Mouse (Mus musculus) forebrain, postnatal 0 days (tissue): Measurements from ENCODE around the gene Slc25a16. TPM values are rescaled to one million over a fixed set of nuclear protein-coding genes. Genes with fewer than 3 reads are reported as not detected.

Experiments
- ATAC-seq: fragments of 200-750 bp; cut with Nextera tagmentation; 2 replicates; pipeline ENCODE4 v1.8.0; 2017; ENCODE audit warnings: mild to moderate bottlenecking, moderate library complexity
- DNase-seq: peaks from one replicate; pipeline ENCODE4 v3.0.0-alpha.2; 2015
- H3K27ac ChIP-seq: fragments of 300-500 bp; sonication (generic); 2 replicates; pipeline ENCODE4 v1.5.1; 2014; ENCODE audit warnings: low read depth, mild to moderate bottlenecking, antibody characterized with exemption, low read length, moderate library complexity, mixed read lengths
- H3K27me3 ChIP-seq: fragments of 300-500 bp; sonication (generic); 2 replicates; pipeline ENCODE4 v1.6.1; 2014; ENCODE audit warnings: mild to moderate bottlenecking, low read length, mixed read lengths; ENCODE audit not compliant: insufficient read depth
- H3K36me3 ChIP-seq: fragments of 300-500 bp; sonication (generic); 2 replicates; pipeline ENCODE4 v1.6.1; 2014; ENCODE audit warnings: mild to moderate bottlenecking, moderate library complexity; ENCODE audit not compliant: insufficient read depth
- H3K4me1 ChIP-seq: fragments of 300-500 bp; sonication (generic); 2 replicates; pipeline ENCODE4 v1.6.1; 2014; ENCODE audit warnings: antibody characterized with exemption; ENCODE audit not compliant: insufficient read depth
- H3K4me2 ChIP-seq: fragments of 300-500 bp; sonication (generic); 2 replicates; pipeline ENCODE4 v1.6.1; 2014; ENCODE audit warnings: low read depth, mild to moderate bottlenecking, moderate library complexity
- H3K4me3 ChIP-seq: fragments of 300-500 bp; sonication (generic); 2 replicates; pipeline ENCODE4 v1.5.1; 2014; ENCODE audit warnings: low read depth, low read length, mixed read lengths
- H3K9ac ChIP-seq: fragments of 300-500 bp; sonication (generic); 2 replicates; pipeline ENCODE4 v1.6.1; 2014; ENCODE audit warnings: mild to moderate bottlenecking
- H3K9me3 ChIP-seq: fragments of 300-500 bp; sonication (generic); 2 replicates; pipeline ENCODE4 v1.6.1; 2016; ENCODE audit warnings: low read length
- CTCF ChIP-seq: sonication (generic); IDR thresholded peaks from 2 replicates; pipeline ENCODE4 v1.5.1; 2016; ENCODE audit warnings: antibody characterized with exemption, control low read depth, low read depth
- WGBS: fragments of 180-500 bp; shearing (Covaris S2); extraction: QIAGEN DNeasy Blood & Tissue Kit; methylation state at CpG from one replicate; pipeline ENCODE4 v1.1.7; 2014; 5-methylcytosine and 5-hydroxymethylcytosine counted together
- polyA plus RNA-seq: library from polyadenylated mRNA; unstranded; fragments of >200 nt; fragmentation: Nextera tagmentation; extraction: Ambion mirVana; gene quantifications from 2 replicates; pipeline ENCODE4 v1.2.1, GENCODE M21; 2015
- total RNA-seq: library from RNA; depleted of rRNA; stranded (reverse); fragments of >200 nt; gene quantifications from 2 replicates; pipeline ENCODE4 v1.2.3, GENCODE M21; 2014

Gene Slc25a16
- total and polyA plus RNA-seq, 2 experiments from 2014 or later: 15.1 to 25.1 TPM

DNA sequence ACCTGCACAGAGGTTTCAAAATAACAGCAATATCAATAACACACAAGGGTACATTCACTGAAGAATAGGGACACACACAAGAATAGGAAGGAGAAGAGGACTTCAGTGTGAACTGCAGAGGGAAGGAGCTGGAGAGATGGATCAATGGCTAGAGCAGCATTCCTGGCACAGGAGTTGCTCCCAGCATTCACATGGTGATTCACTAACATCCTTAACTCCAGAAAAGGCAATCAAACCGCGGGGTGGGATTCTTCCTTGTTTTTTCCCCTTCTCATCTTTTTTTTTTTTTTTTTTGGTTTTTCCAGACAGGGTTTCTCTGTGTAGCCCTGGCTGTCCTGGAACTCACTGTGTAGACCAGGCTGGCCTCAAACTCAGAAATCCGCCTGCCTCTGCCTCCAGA lies 26.0 kb upstream of the Slc25a16 start:
- no peak overlapping the region for H3K27ac ChIP-seq
- DNase-seq (no peak), ATAC-seq (no peak)
- no peaks in the 10 kb centered on the region for H3K4me1 ChIP-seq
- no peak for TF ChIP-seq CTCF
- no peak overlapping the region for H3K4me2 ChIP-seq
- no peak overlapping the region for H3K9ac ChIP-seq
- H3K27me3 ChIP-seq: no peaks in the 10 kb centered on the region
- H3K9me3 ChIP-seq: no peaks in the 10 kb centered on the region
- WGBS: 74% methylated on average over 3 of the region's 3 CpGs
- no peak overlapping the region for H3K4me3 ChIP-seq
- no peaks in the 10 kb centered on the region for H3K36me3 ChIP-seq

- Histone ChIP-seq H3K9me3 (no peaks in the 10 kb centered on the region), H3K27ac (no peak overlapping the region), H3K4me2 (no peak overlapping the region), H3K36me3 (no peaks in the 10 kb centered on the region), H3K4me1 (no peaks in the 10 kb centered on the region), H3K4me3 (no peak overlapping the region), H3K9ac (no peak overlapping the region), H3K27me3 (no peaks in the 10 kb centered on the region)
- 84% methylated on average over 6 of the region's 6 CpGs for WGBS
- ATAC-seq (no peak), DNase-seq (no peak)
- TF ChIP-seq CTCF: no peak
Observed at GRCm38 (mm10) chr10:62895386-62895785, 25.0 kb upstream of the Slc25a16 start.

DNA sequence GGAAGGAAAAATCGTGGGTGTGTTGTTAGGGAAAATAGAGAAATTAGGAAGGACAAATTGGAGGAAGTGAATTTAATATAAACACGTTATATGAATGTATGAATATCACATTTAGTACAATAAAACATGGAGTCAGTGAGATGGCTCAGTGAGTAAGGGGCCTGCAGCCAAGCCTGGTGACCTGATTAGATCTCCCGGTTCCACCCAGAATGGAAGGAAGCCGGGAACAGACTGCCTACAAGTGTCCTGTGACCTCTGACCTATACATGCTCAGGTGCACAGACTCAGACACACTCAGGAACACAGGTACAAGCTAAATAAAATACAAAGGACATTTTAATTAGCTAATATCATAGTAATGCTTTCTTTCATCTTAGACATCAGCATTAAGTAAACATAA lies 24.4 kb upstream of the Slc25a16 start:
- no peak overlapping the region for H3K9ac ChIP-seq
- H3K4me2 ChIP-seq: no peak overlapping the region
- no peak for DNase-seq
- no peak overlapping the region for H3K27ac ChIP-seq
- no peak for TF ChIP-seq CTCF
- 74% methylated on average over 4 of the region's 4 CpGs for WGBS
- no peaks in the 10 kb centered on the region for H3K4me1 ChIP-seq
- H3K9me3 ChIP-seq: no peaks in the 10 kb centered on the region
- H3K36me3 ChIP-seq: no peaks in the 10 kb centered on the region
- no peak for ATAC-seq
- no peaks in the 10 kb centered on the region for H3K27me3 ChIP-seq
- no peak overlapping the region for H3K4me3 ChIP-seq

DNA sequence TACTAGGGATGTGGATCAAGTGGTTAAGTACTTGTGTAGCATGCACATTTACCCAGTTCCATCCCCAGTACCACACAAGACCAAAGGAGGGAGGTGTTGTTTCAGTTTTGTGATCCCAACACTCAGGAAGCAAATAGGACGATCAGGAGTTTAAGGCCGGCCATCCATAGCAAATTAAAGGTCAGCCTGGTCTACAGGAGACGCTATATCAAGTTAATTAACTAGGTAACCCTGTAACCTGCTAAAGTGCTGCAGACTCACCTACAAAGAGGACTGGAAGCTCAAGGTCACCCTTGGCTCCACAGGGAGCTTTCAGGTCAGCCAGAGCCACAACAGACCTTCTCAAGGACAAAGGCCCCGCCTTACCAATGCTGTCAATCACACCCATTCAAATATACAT lies 23.7 kb upstream of the Slc25a16 start:
- Histone ChIP-seq H3K9ac (no peak overlapping the region), H3K9me3 (no peaks in the 10 kb centered on the region), H3K4me3 (no peak overlapping the region), H3K4me1 (no peaks in the 10 kb centered on the region), H3K27ac (no peak overlapping the region), H3K27me3 (no peaks in the 10 kb centered on the region), H3K4me2 (no peak overlapping the region), H3K36me3 (no peaks in the 10 kb centered on the region)
- 0 out of 2 replicates have a peak, but pooled peaks have one; percentile 16 for TF ChIP-seq CTCF
- ATAC-seq (no peak), DNase-seq (no peak)
- WGBS: 76% methylated on average over 4 of the region's 4 CpGs

DNA sequence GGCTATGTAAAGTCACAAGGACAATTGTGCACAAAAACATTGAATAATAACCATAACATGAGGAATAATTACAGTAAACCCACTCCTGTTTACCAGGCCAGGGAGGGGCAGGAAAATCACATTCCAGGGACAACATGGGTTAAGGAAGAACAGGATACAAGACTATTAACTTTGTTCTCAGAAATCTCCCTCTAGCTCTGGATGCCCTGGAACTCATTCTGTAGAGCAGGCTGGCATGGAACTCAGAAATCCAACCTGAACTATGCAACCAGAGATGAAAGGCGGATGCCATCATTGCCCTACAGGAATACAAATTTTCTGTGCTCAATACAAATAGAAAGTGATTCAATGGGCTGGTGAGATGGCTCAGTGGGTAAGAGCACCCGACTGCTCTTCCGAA lies 23.0 kb upstream of the Slc25a16 start:
- no peak for ATAC-seq
- DNase-seq: no peak
- Histone ChIP-seq H3K27ac (no peak overlapping the region), H3K4me3 (no peak overlapping the region), H3K9me3 (no peaks in the 10 kb centered on the region), H3K4me1 (no peaks in the 10 kb centered on the region), H3K36me3 (no peaks in the 10 kb centered on the region), H3K4me2 (no peak overlapping the region), H3K9ac (no peak overlapping the region), H3K27me3 (no peaks in the 10 kb centered on the region)
- 92% methylated on average over 3 of the region's 3 CpGs for WGBS
- TF ChIP-seq CTCF: no peak

DNA sequence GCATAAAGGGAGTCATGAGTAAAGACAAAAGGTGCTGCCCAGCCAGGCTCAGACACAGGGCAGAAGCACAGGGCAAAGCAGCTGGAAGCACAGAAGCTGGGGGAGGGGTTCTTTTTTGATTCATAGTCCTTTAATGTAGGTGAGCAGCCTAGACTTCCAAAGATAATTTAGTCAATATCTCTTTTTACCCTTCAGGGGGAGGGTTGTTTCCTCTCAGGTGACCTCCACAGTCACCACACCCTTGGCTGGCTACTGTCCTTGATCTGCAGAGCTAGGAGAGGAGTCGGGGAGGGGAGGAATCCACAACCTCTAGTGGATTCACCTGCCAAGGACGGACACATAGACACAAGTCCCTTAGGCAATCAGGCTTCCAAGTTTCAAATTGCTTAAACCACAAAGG lies 22.4 kb upstream of the Slc25a16 start:
- 93% methylated on average over 2 of the region's 2 CpGs for WGBS

DNA sequence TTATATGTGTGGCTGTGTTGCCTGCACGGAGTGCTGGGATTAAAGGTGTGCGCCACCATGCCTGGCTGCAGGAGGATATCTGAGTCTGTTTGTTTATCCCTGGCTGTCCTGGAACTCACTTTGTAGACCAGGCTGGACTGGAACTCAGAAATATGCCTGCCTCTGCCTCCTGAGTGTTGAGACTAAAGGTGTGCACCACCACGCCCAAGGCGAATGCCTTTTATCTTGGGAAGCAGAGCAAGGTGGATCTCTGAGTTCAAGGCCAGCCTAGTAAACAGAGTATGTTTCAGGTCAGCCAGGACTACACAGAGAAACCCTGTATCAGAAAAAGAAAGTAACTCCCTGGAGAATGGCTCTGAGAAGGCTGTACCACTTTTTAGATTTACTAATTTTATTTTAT lies 20.3 kb upstream of the Slc25a16 start:
- H3K27ac ChIP-seq: no peak overlapping the region
- TF ChIP-seq CTCF: no peak
- ATAC-seq (no peak), DNase-seq (no peak)
- H3K9ac ChIP-seq: no peak overlapping the region
- no peaks in the 10 kb centered on the region for H3K27me3 ChIP-seq
- H3K4me2 ChIP-seq: no peak overlapping the region
- no peaks in the 10 kb centered on the region for H3K4me1 ChIP-seq
- 97% methylated on average over 4 of the region's 4 CpGs for WGBS
- no peaks in the 10 kb centered on the region for H3K9me3 ChIP-seq
- H3K36me3 ChIP-seq: no peaks in the 10 kb centered on the region
- H3K4me3 ChIP-seq: no peak overlapping the region

More for the DNA sequence above, 22.4 kb upstream of the Slc25a16 start:
- Histone ChIP-seq H3K9ac (no peak overlapping the region), H3K27me3 (no peaks in the 10 kb centered on the region), H3K4me1 (no peaks in the 10 kb centered on the region), H3K36me3 (no peaks in the 10 kb centered on the region), H3K27ac (no peak overlapping the region), H3K9me3 (no peaks in the 10 kb centered on the region), H3K4me3 (no peak overlapping the region), H3K4me2 (no peak overlapping the region)
- DNase-seq (no peak), ATAC-seq (no peak)
- TF ChIP-seq CTCF: no peak

DNA sequence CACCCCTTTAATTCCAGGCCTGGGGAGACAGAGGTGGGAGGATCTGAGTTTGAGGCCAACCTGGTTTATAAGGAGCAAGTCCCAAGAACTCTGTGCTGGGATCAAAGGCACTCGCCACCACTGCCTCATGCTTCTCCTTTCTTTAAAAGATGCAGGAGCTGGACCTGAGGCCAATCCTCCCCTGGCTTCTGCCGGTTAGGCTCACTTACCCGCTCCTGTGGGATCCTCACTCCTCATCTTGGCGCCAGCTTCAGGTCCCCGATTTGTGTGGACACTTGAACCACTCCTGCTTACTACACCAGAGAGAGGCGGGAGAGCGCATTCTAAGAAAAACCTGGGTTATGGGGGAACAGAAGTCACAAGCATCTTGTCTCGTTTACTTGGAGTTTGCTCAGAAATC lies 18.6 kb upstream of the Slc25a16 start:
- no peak for DNase-seq
- 41% methylated on average over 8 of the region's 8 CpGs for WGBS
- Histone ChIP-seq H3K9ac (no peak overlapping the region), H3K9me3 (no peaks in the 10 kb centered on the region), H3K36me3 (no peaks in the 10 kb centered on the region), H3K4me2 (no peak overlapping the region), H3K27ac (no peak overlapping the region), H3K4me3 (no peak overlapping the region), H3K4me1 (no peaks in the 10 kb centered on the region), H3K27me3 (no peaks in the 10 kb centered on the region)
- TF ChIP-seq CTCF: no peak
- ATAC-seq: no peak
